Mouse (Mus musculus): ENCODE measurements around the gene Sf3b3. TPM values are rescaled to one million over a fixed set of nuclear protein-coding genes. Genes with fewer than 3 reads are reported as not detected.

The Sf3b3 gene
- polyA plus RNA-seq (2012; rRNA removed), result 37.1 and 51.3 TPM in 2 replicates

DNA sequence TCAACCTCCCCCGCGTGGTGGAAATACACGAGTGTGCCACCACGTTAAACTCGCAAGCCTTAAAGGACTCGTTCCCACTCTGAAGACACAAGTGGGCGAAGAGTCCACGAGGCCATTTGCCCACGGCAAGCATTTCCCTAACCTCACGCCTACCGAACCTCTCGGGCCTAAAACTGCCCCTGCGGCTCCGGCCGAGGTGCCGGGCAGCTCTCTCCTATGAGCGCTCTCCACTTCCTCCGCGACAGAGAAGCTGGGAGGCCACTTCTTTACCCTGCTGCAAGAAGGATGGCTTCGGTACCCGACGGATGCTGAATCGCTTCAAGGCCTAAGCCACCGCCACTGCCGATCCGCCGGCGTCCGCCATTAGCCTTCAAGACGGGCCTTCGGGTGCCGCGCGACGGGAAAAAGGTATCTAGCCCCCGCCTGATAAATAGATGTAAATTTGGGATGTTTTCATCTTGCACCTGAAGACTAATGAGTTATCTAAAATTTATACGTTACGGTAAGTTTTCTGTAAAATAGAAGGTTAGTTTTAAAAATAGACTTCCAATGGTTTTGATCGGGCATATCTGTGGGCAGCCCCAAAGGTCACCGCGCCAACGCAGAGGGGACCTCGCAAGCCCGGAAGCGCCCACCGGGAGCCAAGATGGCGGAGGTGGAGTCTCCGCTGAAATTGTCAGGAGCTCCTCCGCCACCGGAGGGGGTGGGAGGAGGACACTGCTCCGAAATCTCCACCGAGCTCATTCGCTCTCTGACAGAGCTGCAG, at the start of gene Sf3b3, which contains the start of gene Cog4:
TSS of gene Sf3b3 (minus strand) at position 383 of the 766 bp plus-strand sequence.
TSS of gene Cog4 (plus strand) at position 196 of the 766 bp plus-strand sequence.

GRCm38 (mm10) chr8:110805669-110806068, 40.9 kb downstream of the Sf3b3 start, which contains the start of gene Il34:
Il34 (minus strand) TSS chr8:110805924.

Other genes with a start within 250 kb of the Sf3b3 start
- 51.5 and 64.9 TPM in 2 replicates for gene Vac14, start 228.2 kb downstream of the Sf3b3 start, polyA plus RNA-seq (2012; rRNA removed)
- gene Mtss1l, start 125.3 kb downstream of the Sf3b3 start, polyA plus RNA-seq (2012; rRNA removed), result 136 and 164 TPM in 2 replicates
- gene Il34, start 40.9 kb downstream of the Sf3b3 start, polyA plus RNA-seq (2012; rRNA removed), result 20.3 and 24.4 TPM in 2 replicates
- gene Cog4, start 187 bp downstream of the Sf3b3 start, polyA plus RNA-seq (2012; rRNA removed), result 25.0 and 29.7 TPM in 2 replicates
- 30.6 and 39.6 TPM in 2 replicates for gene Fuk, start 55.7 kb upstream of the Sf3b3 start, polyA plus RNA-seq (2012; rRNA removed)
- gene St3gal2, start 73.1 kb upstream of the Sf3b3 start, polyA plus RNA-seq (2012; rRNA removed), result 50.7 and 64.4 TPM in 2 replicates
- 29.4 and 31.7 TPM in 2 replicates for gene Ddx19a, start 151.0 kb upstream of the Sf3b3 start, polyA plus RNA-seq (2012; rRNA removed)
- 2.4 and 2.9 TPM in 2 replicates for gene Ddx19b, start 185.0 kb upstream of the Sf3b3 start, polyA plus RNA-seq (2012; rRNA removed)
- 34.2 and 40.2 TPM in 2 replicates for gene Aars, start 186.4 kb upstream of the Sf3b3 start, polyA plus RNA-seq (2012; rRNA removed)
- gene Exosc6, start 209.6 kb upstream of the Sf3b3 start, polyA plus RNA-seq (2012; rRNA removed), result 70.7 and 101 TPM in 2 replicates
- 1.8 and 2.2 TPM in 2 replicates for gene Clec18a, start 245.6 kb upstream of the Sf3b3 start, polyA plus RNA-seq (2012; rRNA removed)
- 19.2 and 19.8 TPM in 2 replicates for gene Pdpr, start 247.8 kb upstream of the Sf3b3 start, polyA plus RNA-seq (2012; rRNA removed)